Mouse (Mus musculus) intestine, postnatal 0 days (tissue): Measurements from ENCODE around the gene Ninj1. TPM values are rescaled to one million over a fixed set of nuclear protein-coding genes. Genes with fewer than 3 reads are reported as not detected.

ENCODE experiments used
- ATAC-seq: fragments of 200-750 bp; cut with Nextera tagmentation; 2 replicates; pipeline ENCODE4 v1.8.0; 2017; ENCODE audit warnings: mild to moderate bottlenecking, moderate TSS enrichment, moderate library complexity
- H3K27ac ChIP-seq: fragments of 300-500 bp; sonication (generic); 2 replicates; pipeline ENCODE4 v1.5.1; 2014; ENCODE audit warnings: mild to moderate bottlenecking, low read depth, low read length, moderate library complexity
- H3K27me3 ChIP-seq: fragments of 300-500 bp; sonication (generic); replicated peaks from 2 replicates; pipeline ENCODE4 v1.6.1; 2014; ENCODE audit warnings: low read length, mixed read lengths; ENCODE audit not compliant: control insufficient read depth, insufficient read depth
- H3K36me3 ChIP-seq: fragments of 300-500 bp; sonication (generic); 2 replicates; pipeline ENCODE4 v1.6.1; 2014; ENCODE audit warnings: mild to moderate bottlenecking, moderate library complexity; ENCODE audit not compliant: control insufficient read depth, insufficient read depth
- H3K4me1 ChIP-seq: fragments of 300-500 bp; sonication (generic); replicated peaks from 2 replicates; pipeline ENCODE4 v1.6.1; 2014; ENCODE audit warnings: antibody characterized with exemption, low read length, mixed read lengths; ENCODE audit not compliant: control insufficient read depth, insufficient read depth
- H3K4me2 ChIP-seq: fragments of 300-500 bp; sonication (generic); replicated peaks from 2 replicates; pipeline ENCODE4 v1.6.1; 2014; ENCODE audit warnings: low read depth, mild to moderate bottlenecking, moderate library complexity
- H3K4me3 ChIP-seq: fragments of 300-500 bp; sonication (generic); 2 replicates; pipeline ENCODE4 v1.5.1; 2014; ENCODE audit warnings: low read depth, low read length
- H3K9ac ChIP-seq: fragments of 300-500 bp; sonication (generic); 2 replicates; pipeline ENCODE4 v1.6.1; 2014; ENCODE audit warnings: mild to moderate bottlenecking, low read depth, low read length
- H3K9me3 ChIP-seq: fragments of 300-500 bp; sonication (generic); 2 replicates; pipeline ENCODE4 v1.6.1; 2016; ENCODE audit warnings: mixed run types; ENCODE audit not compliant: control insufficient read depth
- CTCF ChIP-seq: sonication (generic); IDR thresholded peaks from 2 replicates; pipeline ENCODE4 v1.5.1; 2016; ENCODE audit warnings: low read depth, mild to moderate bottlenecking, control low read depth, antibody characterized with exemption, moderate library complexity
- WGBS: fragments of 180-500 bp; shearing (Covaris S2); extraction: QIAGEN DNeasy Blood & Tissue Kit; methylation state at CpG from one replicate; pipeline ENCODE4 v1.1.7; 2014; 5-methylcytosine and 5-hydroxymethylcytosine counted together
- polyA plus RNA-seq: library from polyadenylated mRNA; unstranded; fragments of >200 nt; fragmentation: Nextera tagmentation; extraction: Ambion mirVana; gene quantifications from 2 replicates; pipeline ENCODE4 v1.2.1, GENCODE M21; 2015

Ninj1 gene
- polyA plus RNA-seq, 1 experiment from 2014 or later = 108 TPM

- ATAC-seq = no peak
- Histone ChIP-seq H3K27ac (no peak overlapping the region), H3K9ac (no peak overlapping the region), H3K36me3 (no peaks in the 10 kb centered on the region), H3K4me1 (peaks cover 5% of the 10 kb centered on the region; the same call in 1 of the 2 replicates), H3K4me2 (no peak overlapping the region), H3K27me3 (no peaks in the 10 kb centered on the region), H3K9me3 (no peaks in the 10 kb centered on the region), H3K4me3 (no peak overlapping the region)
- TF ChIP-seq CTCF = no peak
- WGBS = 49% methylated on average over 9 of the region's 9 CpGs
Observed at GRCm38 (mm10) chr13:49167081-49167480, 20.2 kb upstream of the Ninj1 start.

- H3K4me3 ChIP-seq = no peak overlapping the region
- H3K27me3 ChIP-seq = no peaks in the 10 kb centered on the region
- TF ChIP-seq CTCF = peak; percentile 98
- no peak overlapping the region for H3K9ac ChIP-seq
- 0 out of 2 replicates have a peak overlapping the region, but pooled peaks have one; percentile 28 for H3K4me2 ChIP-seq
- H3K9me3 ChIP-seq = no peaks in the 10 kb centered on the region
- 11% methylated on average over 17 of the region's 17 CpGs for WGBS
- no peak overlapping the region for H3K27ac ChIP-seq
- 0 out of 2 replicates have a peak, but pooled peaks cover 5% of the 10 kb centered on the region for H3K4me1 ChIP-seq
- H3K36me3 ChIP-seq = no peaks in the 10 kb centered on the region
- peak; percentile 78 for ATAC-seq
Observed at GRCm38 (mm10) chr13:49169448-49170207, 17.7 kb upstream of the Ninj1 start.

- Histone ChIP-seq H3K36me3 (no peaks in the 10 kb centered on the region), H3K4me2 (no peak overlapping the region), H3K27me3 (no peaks in the 10 kb centered on the region), H3K9me3 (no peaks in the 10 kb centered on the region), H3K27ac (no peak overlapping the region), H3K9ac (no peak overlapping the region), H3K4me1 (0 out of 2 replicates have a peak, but pooled peaks cover 5% of the 10 kb centered on the region), H3K4me3 (no peak overlapping the region)
- no peak for ATAC-seq
- no peak for TF ChIP-seq CTCF
- WGBS = 94% methylated on average over 11 of the region's 11 CpGs
Observed at GRCm38 (mm10) chr13:49170623-49171022, 16.7 kb upstream of the Ninj1 start.

GRCm38 (mm10) chr13:49171729-49172128 is 15.6 kb upstream of the Ninj1 start:
- no peaks in the 10 kb centered on the region for H3K36me3 ChIP-seq
- H3K27me3 ChIP-seq = no peaks in the 10 kb centered on the region
- no peak for TF ChIP-seq CTCF
- no peak overlapping the region for H3K9ac ChIP-seq
- H3K4me1 ChIP-seq = 0 out of 2 replicates have a peak, but pooled peaks cover 5% of the 10 kb centered on the region
- H3K4me2 ChIP-seq = no peak overlapping the region
- ATAC-seq = no peak
- H3K9me3 ChIP-seq = no peaks in the 10 kb centered on the region
- no peak overlapping the region for H3K4me3 ChIP-seq
- H3K27ac ChIP-seq = no peak overlapping the region
- WGBS = 78% methylated on average over 1 of the region's 1 CpGs

GRCm38 (mm10) chr13:49172335-49172734 is 14.9 kb upstream of the Ninj1 start:
- no peak for TF ChIP-seq CTCF
- no peak overlapping the region for H3K4me2 ChIP-seq
- H3K9ac ChIP-seq = no peak overlapping the region
- no peak for ATAC-seq
- 93% methylated on average over 7 of the region's 7 CpGs for WGBS
- H3K27ac ChIP-seq = no peak overlapping the region
- H3K9me3 ChIP-seq = no peaks in the 10 kb centered on the region
- no peaks in the 10 kb centered on the region for H3K27me3 ChIP-seq
- H3K4me1 ChIP-seq = 0 out of 2 replicates have a peak, but pooled peaks cover 5% of the 10 kb centered on the region
- no peaks in the 10 kb centered on the region for H3K36me3 ChIP-seq
- H3K4me3 ChIP-seq = no peak overlapping the region

- no peaks in the 10 kb centered on the region for H3K9me3 ChIP-seq
- peak; percentile 63 for ATAC-seq
- H3K4me2 ChIP-seq = no peak overlapping the region
- no peak overlapping the region for H3K27ac ChIP-seq
- 0 out of 2 replicates have a peak, but pooled peaks cover 5% of the 10 kb centered on the region for H3K4me1 ChIP-seq
- no peaks in the 10 kb centered on the region for H3K27me3 ChIP-seq
- H3K9ac ChIP-seq = no peak overlapping the region
- TF ChIP-seq CTCF = peak; percentile 95
- H3K4me3 ChIP-seq = no peak overlapping the region
- WGBS = 7% methylated on average over 12 of the region's 12 CpGs
- H3K36me3 ChIP-seq = no peaks in the 10 kb centered on the region
Observed at GRCm38 (mm10) chr13:49172971-49173596, 14.2 kb upstream of the Ninj1 start.
